Mouse (Mus musculus) liver, postnatal 0 days (tissue): ENCODE results near the gene Prdm2.

Experiments
- CTCF ChIP-seq: sonication (generic); IDR thresholded peaks from 2 replicates; pipeline ENCODE4 v1.5.1; 2016; ENCODE audit warnings: antibody characterized with exemption, low read depth
- EP300 ChIP-seq: IDR thresholded peaks from 2 replicates; pipeline ENCODE4 v1.6.1; 2016; ENCODE audit warnings: antibody characterized with exemption, low read depth, mild to moderate bottlenecking

GRCm38 (mm10) chr4:143191783-143192182 lies 21.0 kb downstream of the Prdm2 start:
- TF ChIP-seq CTCF (no peak), EP300 (no peak)
